Mouse (Mus musculus): ENCODE measurements at regions not wholly inside any gene's neighbourhood (a gene's known extent, or its start where the extent isn't known, plus 50 kb on each side); places are given as distances from the start of the nearest gene placed in this dataset.
A peak's percentile ranks its signal among the peaks of the same experiment; 100 is the strongest.
"Not testable (repeated sequence)": the region's sequence is repeated elsewhere in the genome, so short reads cannot be mapped to it uniquely, and the experiment has no call there.

DNA sequence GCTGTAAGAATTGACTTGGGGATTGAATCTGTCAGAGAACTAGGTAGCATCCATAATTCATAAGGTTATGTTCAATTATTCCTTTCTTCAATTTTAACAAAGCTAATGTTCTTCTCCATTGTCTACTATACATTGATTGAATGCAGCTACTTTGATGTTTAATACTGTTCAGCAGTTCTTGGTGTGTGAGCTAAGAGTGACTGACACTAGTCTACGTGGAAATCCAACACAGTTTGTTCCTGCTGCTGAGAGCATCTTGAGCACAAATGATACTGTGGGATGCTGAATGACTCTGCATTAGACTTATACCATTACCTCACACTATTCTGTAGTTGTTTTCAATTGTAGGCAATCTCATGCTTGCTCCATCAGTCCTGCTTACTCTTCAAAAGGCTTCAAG is 249.4 kb upstream of the Akr1e1 start:
- DNase-seq: no peak

DNA sequence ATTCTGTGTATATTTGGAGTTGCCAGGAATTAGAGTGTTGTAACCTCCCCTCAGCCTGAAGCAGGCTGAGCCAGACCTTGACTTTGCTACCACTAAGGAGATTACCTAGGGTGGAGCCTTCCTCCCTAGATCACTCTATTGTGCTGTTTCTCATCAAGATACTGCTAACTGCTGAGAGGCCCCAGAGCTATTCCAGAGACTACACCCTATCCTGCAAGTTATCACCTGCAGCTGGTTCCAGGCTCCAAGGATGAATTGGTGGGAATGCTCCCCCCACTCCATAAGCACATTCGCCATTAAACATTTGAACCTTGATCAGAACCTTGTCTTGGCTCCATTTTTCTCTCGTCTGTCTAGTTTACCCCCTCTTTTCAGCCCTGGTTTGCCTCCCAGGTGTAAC is 230.5 kb upstream of the Akr1e1 start:
- not testable (repeated sequence) for DNase-seq

DNA sequence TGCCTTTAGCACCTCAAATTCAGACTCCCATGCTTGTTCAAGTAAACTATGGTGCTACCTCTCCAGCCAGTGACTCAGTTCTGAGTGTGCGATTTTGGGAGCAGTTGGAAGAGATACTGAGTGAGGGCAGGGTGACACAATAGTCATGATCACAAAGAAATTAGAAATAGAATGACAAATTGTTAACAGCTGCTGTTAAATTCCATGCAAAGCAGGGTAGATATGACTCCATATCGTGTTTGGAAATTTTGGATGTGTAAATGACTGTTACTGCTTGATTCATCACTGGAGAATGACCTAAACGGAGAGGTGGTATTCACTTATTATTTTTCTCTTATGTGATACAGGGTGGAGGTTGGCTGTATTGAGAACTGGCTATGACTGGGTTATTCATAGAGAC is 217.8 kb upstream of the Akr1e1 start:
- no peak for DNase-seq

DNA sequence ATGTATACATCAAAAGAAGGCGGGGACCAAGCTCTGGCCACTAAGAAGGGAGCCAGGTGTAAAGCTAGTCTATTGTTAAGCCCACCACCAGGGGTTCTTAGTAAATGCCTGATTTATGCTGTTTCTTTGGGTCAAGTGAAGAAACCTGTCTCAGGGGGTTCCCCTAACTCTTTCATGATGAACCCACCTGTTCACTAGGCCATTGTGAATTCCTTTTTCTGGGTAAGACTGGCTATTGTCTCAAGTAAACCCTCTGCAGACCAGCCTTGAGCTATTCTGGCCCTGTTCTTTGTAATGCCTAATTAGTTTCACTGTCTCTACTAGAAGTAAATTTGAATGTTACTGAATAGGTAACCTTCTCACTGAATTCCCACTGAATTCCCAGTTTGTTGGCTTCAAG is 216.8 kb upstream of the Akr1e1 start:
- not testable (repeated sequence) for DNase-seq

DNA sequence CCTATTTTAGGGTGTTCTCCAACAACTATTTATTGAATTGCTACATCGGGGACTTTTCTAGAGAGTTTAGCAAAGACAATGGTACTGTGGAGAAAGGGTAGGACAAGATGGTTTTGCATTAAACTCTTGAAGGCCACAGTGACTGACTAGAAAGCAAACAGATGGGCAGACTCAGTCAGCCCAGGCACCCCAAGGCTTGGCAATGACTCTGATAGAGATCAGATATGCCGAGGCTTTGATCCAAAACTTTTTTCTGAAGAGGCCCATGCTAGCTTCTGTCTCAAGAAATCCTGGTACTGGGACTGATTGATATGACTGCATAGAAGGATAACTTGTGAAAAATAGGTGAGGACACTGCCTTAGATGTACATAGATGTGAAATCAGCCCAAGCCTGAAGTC is 197.9 kb upstream of the Akr1e1 start:
- DNase-seq: no peak

DNA sequence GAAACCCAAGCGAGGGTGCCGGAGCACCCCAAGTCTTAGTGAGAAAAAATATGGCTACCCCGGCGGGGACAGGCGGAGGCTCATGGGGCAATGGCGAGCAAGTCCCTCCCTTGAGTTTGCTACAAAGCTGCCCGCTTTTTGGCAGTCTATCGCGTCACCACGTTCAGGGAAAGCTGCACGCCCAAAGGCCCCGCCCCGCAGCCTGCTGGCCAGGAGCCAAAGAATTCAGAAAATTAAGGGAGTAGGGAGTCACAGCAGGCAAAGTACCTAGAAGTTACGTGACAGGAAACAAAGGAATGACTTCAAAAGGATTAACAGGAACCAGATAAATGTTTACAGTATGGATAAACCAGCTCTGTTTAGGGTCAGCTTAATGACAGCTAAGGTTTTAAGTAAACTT is 191.7 kb upstream of the Akr1e1 start:
- no peak for DNase-seq

DNA sequence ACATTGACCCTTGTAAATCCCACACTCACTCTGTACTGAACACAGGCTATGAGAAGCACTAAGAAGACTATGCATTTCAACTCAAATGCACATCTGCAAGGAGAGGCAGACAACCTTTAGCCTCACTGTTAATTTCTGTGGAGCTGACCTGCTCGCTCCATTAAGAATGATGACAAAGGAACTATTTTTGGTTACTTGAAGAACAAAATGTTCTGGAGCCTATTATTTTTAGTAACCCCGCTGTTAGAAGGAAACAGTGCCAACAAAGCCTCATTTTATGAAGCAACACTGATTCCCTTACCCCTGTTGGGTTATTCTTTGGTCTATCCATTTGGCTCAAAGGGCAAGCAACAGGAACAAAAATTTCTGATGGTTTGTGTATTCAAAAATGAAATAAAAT is 182.2 kb upstream of the Akr1e1 start:
- no peak for DNase-seq

DNA sequence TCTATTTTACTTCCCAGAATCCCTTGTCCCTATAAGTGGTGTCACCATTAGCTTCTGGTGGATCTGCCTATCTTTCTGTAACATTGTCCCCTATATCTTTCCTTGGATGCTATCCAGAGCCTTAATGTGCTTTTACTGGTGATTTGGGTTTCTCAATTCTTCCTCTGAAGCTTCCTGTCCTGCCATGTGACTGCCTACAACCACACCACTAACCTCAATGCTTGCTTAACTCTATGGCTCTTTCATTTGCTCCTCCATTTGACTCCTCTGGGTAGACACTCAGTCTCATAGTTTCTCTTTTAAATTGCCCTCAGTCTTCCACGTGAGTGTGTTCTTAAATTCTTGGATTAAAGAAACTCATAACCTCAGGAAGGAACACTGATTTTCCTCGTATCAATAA is 181.4 kb upstream of the Akr1e1 start:
- no peak for DNase-seq

DNA sequence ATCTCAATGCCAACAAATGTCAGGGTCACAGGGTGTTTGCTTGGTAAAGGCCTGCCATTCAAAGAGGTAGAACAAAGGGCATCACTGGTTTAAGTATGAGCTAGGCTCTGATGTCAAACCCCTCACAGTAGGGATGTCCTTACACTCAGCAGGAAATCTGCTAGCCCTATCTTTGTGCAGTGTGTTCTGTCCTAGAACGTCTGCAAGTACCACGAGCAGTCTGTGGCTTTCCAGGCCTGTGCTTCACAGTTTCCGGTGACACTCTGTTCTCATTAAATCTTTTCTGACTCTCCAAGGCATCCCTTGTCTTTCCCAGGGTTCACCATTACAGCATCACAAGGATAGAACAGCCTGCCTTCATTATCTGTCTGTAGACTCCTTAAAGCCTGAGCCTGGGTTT is 174.3 kb upstream of the Akr1e1 start:
- DNase-seq: no peak

DNA sequence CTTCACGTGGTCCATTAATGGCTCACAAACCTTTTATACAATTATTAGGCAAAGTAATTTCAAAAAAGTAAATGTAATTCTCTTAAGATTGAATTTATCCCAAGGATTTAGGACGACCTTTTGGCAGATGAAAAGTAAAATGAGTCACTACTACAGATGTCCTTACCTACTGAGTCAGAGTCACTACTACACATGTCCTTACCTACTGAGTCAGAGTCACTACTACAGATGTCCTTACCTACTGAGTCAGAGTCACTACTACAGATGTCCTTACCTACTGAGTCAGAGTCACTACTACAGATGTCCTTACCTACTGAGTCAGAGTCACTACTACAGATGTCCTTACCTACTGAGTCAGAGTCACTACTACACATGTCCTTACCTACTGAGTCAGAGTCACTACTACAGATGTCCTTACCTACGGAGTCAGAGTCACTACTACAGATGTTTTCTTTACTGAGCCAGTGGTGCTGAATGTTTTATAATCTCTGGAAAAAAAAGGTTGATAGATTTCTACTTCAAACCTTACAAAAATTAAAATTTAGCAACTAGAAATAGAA is 169.4 kb upstream of the Akr1e1 start:
- DNase-seq: not testable (repeated sequence)

DNA sequence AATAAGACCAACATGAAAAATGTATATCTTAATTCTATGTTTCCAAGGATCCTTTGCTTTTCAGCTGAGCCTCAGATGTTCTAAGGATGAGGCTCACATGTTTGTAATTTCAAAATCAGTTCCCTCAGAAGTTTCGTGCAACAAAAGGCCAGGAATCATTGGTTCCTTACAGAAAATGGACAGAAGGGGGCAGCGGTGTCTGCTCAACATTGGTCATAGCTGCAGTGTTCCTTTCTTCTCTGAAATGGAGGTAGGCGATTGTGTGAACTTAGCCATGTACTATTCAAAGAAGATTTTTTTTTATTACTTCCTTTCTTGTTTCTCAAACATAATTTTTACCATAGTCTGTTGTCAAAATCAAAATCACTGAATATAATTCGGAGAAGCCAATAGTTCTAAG is 167.9 kb upstream of the Akr1e1 start:
- DNase-seq: no peak

DNA sequence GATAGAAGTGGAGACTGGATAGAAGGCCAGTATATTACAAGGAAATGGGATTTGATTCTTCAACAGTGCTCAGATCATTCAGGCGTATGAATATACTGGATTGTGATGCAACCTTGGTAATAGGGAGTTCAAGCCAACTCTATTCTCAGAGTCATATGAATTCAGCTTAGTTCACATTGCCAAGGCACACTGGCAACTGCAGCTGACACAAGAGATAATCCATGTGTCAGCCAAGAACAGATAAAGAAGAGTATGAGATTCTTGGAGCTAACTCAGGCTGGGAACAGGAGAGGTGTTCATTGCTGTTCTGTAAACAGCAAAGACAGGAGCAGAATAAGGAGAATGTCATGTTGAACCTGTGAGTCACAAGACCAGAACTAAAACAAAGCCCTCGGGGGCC is 163.3 kb upstream of the Akr1e1 start:
- no peak for DNase-seq

DNA sequence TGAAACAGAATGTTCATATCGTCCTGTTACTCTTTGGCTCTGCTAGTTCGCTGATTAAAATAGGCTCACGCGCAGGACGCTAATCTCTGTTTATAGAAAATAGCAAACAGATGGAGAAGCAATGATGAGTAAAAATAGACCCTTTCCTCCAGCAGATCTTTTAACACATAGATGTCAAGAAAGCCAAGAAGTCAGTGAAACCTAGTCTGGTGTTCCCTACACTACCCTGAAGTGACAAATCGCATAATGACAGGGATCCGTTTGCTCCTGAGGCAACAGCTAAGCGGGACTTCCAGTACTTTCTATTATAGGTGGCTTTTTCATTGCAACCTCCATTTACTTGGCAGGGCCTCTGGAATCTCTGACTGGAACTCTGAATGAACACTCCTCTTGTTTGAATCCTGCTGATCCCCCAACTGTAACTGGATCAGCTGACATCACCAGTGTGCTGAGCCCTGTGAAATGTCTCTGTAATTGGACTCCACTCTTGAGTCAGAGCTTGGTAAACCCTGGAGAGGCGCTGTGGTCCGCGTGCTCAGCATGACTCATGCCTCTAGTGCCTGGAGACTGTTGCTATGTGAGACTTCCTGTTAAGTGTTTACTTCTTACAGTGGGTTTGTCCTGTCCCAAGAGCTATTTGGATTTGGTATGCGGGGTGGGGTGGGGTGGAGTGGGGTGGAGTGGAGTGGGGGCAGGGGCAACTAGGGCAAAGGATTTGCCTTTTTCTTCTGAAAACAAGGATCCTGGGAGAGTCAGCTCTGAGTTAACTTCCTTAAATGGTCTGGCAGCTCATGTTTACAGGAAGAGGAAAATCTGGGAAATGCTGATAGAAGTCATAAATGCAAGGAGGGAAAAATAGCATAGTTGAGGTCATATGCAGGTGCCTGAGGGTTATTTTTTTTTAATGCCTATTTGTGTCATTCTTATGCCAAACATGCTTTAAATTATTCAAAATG is 162.4 kb upstream of the Akr1e1 start:
- DNase-seq: no peak

DNA sequence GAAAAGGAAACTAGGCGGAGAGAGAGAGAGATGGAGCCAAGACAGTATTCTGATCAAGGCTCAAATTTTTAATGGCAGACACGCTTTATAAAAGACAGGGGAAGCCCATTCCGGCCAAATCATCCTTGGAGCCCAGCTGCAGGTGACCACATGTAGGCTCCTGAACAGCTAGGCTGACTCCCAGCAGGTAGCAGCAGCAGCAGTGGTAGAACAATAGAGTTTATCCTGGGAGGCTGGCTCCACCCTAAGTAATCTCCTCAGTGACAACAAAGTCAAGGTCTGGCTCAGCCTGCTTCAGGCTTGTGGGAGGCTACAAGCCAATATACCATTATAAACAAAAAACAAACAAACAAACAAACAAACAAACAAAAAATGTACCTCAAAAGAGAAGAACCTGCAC is 151.0 kb upstream of the Akr1e1 start:
- no peak for DNase-seq

DNA sequence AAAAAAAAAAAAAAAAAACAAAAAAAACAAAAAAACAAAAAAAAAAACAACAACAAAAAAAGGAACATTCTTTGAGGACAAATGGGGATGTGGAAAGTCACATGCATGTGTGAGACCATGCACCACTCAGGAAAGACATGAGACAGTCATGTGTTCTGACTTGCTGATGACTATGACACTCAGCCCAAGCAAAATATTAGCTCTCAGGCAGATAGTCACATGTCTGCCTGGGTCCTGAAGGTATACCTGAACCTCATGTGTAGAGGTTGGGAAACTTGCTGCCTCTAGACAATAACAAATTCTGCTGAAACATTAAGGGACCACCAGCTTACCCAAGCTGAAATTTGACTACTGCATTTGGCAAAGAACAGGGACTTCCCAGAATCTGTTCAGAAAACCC is 147.6 kb upstream of the Akr1e1 start:
- DNase-seq: no peak

DNA sequence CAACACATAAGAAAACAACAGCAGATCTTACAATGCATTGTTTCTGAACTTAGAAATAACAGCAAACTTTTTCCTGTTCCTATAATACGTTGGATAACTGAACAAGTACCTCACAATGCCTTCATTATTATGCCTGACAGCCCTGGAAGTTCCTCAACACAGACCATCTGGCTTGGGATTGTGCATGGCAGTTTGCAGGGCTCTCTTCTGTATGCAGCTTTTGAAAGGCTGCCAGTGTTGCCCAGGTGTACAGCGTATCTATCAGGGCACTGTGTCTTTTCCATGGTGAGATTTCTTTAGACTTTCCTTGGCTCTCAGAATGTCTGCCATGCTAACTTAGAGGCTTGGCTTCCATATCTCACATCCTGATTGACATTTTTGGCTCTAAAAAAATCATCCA is 134.0 kb upstream of the Akr1e1 start:
- DNase-seq: no peak

DNA sequence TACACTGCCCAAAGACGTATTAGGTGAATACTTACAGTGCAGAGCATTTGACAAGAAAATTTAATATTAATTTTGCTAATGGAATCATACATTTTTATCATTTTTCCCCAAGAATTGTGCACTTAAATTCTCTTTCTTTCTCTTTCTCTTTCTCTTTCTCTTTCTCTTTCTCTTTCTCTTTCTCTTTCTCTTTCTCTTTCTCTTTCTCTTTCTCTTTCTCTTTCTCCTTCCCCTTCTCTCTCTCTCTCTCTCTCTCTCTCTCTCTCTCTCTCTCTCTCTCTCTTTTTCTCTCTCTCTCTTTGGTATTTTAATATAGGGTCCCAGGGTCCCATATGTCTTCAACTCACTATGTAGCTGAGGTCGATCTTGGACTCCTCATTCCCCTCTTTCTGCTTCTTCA is 107.3 kb upstream of the Akr1e1 start:
- not testable (repeated sequence) for DNase-seq

DNA sequence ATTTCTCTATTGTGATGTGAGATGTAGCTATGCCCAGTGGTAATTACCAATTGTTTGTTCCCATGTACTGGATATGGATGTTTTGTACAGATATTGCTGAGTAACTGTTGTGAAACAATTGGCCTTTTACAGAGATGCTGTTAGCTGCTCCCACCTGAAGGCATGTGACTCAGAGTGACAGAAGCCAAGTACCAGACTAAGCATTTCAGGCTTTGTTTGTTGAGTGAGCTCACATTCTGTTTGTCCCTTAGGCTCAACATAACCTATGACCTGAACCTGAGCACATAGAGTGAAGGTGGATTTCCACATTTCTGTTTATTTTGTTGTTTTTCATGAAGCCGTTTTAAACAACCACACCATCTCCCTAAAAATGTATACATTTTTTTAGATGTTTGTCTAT is 105.8 kb upstream of the Akr1e1 start:
- no peak for DNase-seq

DNA sequence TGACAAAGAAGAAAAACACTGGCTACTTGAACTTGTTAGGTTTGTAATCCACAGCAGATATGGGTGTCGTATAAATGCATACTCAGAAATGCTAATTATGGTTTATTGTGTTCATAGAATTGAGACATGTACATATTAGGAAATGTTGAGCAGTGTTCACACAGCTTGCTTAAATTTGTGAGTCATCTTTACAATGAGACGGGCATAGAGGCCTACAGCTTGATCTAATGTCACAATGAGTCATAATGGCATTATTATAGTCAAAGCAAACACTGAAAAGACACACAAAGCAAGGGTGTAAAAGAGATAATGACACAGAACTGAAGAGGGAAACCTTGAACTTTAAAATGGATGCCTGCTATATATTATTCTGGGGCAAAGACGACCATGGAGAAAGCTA is 103.7 kb upstream of the Akr1e1 start:
- DNase-seq: no peak

DNA sequence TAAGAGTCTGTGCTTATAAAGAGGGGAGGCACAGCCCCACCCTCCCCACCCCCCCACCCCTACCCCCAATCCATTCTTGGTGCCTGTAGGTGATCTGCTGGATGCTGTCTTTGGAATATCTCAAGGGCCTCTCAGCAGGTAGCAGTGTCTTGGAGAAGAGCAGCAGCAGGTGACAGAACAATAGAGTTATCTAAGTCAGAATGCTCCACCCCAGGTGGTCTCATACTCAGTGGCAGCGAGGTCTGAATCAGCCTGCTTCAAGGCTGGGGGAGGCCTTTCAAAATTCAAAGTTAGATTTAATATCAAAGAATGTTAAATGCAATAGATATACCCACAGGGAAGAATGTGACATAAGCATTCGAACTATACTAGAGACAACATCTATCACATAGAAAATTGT is 90.6 kb upstream of the Akr1e1 start:
- not testable (repeated sequence) for DNase-seq

DNA sequence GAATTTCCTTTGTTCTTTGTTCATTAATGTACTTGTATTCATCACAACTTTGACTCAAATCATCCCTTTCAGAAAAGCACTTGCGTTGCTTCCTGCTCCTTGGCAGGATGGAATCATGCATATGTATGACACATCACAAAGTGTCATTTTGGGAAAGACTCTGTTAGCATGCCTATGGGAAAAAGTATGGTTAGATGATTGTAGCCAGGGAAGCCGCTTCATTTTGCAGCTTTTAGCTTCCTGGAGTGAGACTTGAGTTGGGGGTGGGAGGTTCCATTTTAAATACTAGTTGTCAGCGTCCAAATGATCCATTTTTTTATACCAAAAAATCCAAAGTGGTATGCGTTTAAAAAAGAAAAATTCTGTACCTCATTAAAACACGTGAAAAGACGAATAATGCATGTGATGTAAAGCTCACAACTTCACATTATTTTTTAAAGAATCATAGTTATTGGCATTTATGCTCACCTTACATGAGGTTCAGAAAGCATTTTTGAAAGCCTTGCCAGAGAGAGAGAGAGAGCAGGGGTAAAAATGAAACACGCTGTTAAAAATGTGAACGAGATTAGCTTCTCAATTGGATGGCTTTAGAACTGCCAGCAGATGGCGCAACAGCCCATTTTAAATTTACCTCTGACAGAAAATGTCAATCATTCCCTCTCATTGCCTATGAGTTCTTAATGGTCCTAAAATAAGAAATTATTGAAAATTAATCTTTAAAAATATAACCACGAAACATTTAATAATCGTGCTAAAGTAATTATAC is 57.6 kb upstream of the Akr1e1 start:
- peak; percentile 15 for DNase-seq

DNA sequence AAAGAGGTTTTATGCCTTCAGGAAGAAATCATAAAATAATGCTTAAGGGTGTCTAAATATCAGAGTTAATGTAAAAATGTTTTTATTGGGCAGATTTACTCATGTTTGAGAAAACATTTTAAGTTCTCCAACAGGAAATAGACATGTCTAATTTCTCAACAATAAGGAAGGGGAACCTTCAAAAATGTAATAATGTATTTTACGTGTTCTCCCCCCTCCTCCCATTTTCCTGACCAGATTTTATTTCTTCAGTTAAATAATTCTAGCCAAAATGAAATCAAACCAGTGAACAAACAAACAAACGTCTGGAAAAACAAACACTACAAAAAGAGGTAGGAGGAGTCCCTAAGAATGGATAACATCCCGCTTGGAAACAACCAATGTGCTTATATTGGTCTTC is 54.4 kb upstream of the Akr1e1 start:
- no peak for DNase-seq

DNA sequence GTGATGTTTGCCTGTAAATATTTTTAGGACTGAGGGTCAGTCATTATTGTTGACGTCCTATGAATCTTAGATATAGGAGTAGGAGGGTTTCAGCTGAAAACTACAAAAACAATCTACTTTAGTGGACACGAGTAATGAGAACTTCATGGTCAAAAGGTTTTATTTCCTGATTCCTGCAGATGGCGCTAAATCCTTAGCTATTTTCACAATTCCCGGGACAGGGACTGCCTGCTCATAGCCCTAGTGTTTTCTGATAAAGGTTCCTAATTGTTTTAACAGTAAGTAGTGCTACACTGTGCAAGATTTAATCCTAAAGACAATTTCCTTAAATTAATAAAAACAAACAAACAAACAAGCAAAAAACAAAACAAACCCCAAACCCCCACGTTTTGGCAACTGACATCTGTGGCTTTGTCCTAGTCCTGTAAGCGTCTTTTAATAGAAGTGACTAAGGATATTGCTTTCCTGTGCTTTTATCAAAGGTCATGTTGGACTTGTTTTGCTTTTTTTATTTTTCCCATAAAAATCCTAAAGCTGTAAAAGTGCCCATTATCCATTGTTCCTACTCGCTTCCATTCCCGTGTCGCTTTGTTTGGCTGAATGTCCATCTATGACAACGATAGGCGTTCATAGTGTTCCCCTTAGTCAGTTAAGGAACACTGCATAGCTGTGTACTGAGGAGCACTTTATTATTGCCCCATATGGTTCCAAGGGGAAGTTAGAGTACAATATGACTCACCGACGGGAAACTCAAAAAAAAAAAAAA is 53.5 kb upstream of the Akr1e1 start:
- no peak for DNase-seq

All from thymus, postnatal 25 days (tissue).